Mouse (Mus musculus) olfactory bulb, adult 2 months (tissue): Measurements from ENCODE around the gene Pgm2l1.

Experiments used
- CTCF ChIP-seq: fragments of 200-500 bp; IDR thresholded peaks from 2 replicates; pipeline ENCODE4 v1.5.1; 2012; ENCODE audit warnings: low read depth, mild to moderate bottlenecking, low read length, moderate library complexity; ENCODE audit not compliant: insufficient read depth
- POLR2A ChIP-seq: fragments of 200-500 bp; IDR thresholded peaks from 2 replicates; pipeline ENCODE4 v1.6.1; 2012; ENCODE audit warnings: mild to moderate bottlenecking, low read depth, low read length, moderate library complexity; ENCODE audit not compliant: insufficient read depth

DNA sequence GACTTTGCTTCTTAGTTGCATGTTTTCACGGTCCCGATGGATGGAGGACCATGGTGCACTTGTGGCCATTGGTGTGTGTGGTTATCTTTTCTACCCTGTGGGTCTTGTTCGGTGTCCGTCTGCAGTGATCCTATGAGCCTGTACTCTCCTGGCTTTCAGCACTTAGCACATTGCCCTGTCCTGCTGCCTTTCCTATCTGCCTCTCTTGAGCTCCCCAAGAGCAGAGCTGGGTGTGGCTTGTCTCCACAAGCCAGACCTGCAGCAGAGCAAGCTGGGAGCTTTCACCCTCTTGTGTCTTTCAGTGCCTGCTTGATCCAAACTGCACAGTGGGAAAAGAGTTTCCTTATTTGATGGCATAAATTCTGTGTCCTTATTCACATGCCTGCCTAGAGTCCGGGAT is 90.3 kb downstream of the Pgm2l1 start:
- TF ChIP-seq CTCF = no peak
- no peak for TF ChIP-seq POLR2A
